Mouse (Mus musculus) hindbrain, embryonic 12.5 days (tissue): ENCODE results near the gene Cdc6. TPM values are rescaled to one million over a fixed set of nuclear protein-coding genes. Genes with fewer than 3 reads are reported as not detected.

Experiments used
- ATAC-seq: fragments of 200-750 bp; cut with Nextera tagmentation; 2 replicates; pipeline ENCODE4 v1.8.0; 2017; ENCODE audit warnings: moderate TSS enrichment; ENCODE audit not compliant: low FRiP score
- H3K27ac ChIP-seq: fragments of 300-500 bp; sonication (generic); 2 replicates; pipeline ENCODE4 v1.5.1; 2016; ENCODE audit warnings: mild to moderate bottlenecking
- H3K27me3 ChIP-seq: fragments of 300-500 bp; sonication (generic); 2 replicates; pipeline ENCODE4 v1.6.1; 2016; ENCODE audit warnings: mild to moderate bottlenecking
- H3K36me3 ChIP-seq: fragments of 300-500 bp; sonication (generic); 2 replicates; pipeline ENCODE4 v1.6.1; 2016; ENCODE audit warnings: mild to moderate bottlenecking
- H3K4me1 ChIP-seq: fragments of 300-500 bp; sonication (generic); 2 replicates; pipeline ENCODE4 v1.6.1; 2016
- H3K4me2 ChIP-seq: fragments of 300-500 bp; sonication (generic); replicated peaks from 2 replicates; pipeline ENCODE4 v1.6.1; 2016; ENCODE audit warnings: mild to moderate bottlenecking
- H3K4me3 ChIP-seq: fragments of 300-500 bp; sonication (generic); 2 replicates; pipeline ENCODE4 v1.5.1; 2016; ENCODE audit warnings: mild to moderate bottlenecking
- H3K9ac ChIP-seq: fragments of 300-500 bp; sonication (generic); 2 replicates; pipeline ENCODE4 v1.6.1; 2016; ENCODE audit warnings: mild to moderate bottlenecking, moderate library complexity
- H3K9me3 ChIP-seq: fragments of 300-500 bp; sonication (generic); replicated peaks from 2 replicates; pipeline ENCODE4 v1.6.1; 2016; ENCODE audit warnings: mild to moderate bottlenecking
- WGBS: fragments of 180-500 bp; shearing (Covaris S2); methylation state at CpG from one replicate; pipeline ENCODE4 v1.1.7; 2016; 5-methylcytosine and 5-hydroxymethylcytosine counted together
- polyA plus RNA-seq: library from polyadenylated mRNA; unstranded; fragments of >200 nt; fragmentation: Nextera tagmentation; extraction: Ambion mirVana; gene quantifications from 2 replicates; pipeline ENCODE4 v1.2.1, GENCODE M21; 2016

The Cdc6 gene
- polyA plus RNA-seq, 1 experiment from 2014 or later: 20.2 TPM

- Histone ChIP-seq H3K36me3 (no peaks in the 10 kb centered on the region), H3K4me3 (peak overlapping the region; percentile 39), H3K27me3 (0 out of 2 replicates have a peak, but pooled peaks cover 3% of the 10 kb centered on the region), H3K4me1 (peaks cover 87% of the 10 kb centered on the region), H3K9ac (peak overlapping the region; percentile 69), H3K27ac (peak overlapping the region; percentile 90), H3K9me3 (no peaks in the 10 kb centered on the region), H3K4me2 (peak overlapping the region; percentile 87)
- 51% methylated on average over 3 of the region's 3 CpGs for WGBS
- peak; percentile 18; the same call in 1 of the 2 replicates for ATAC-seq
These were observed 34.9 kb downstream of the Cdc6 start for GRCm38 (mm10) chr11:98942555-98942922.

GRCm38 (mm10) chr11:98942923-98943641 is 35.5 kb downstream of the Cdc6 start:
- H3K4me1 ChIP-seq: peaks cover 82% of the 10 kb centered on the region
- H3K4me3 ChIP-seq: peak overlapping the region; percentile 39; the same call in 1 of the 2 replicates
- 0 out of 2 replicates have a peak, but pooled peaks have one; percentile 26 for ATAC-seq
- peak overlapping the region; percentile 69; the same call in 1 of the 2 replicates for H3K9ac ChIP-seq
- H3K36me3 ChIP-seq: no peaks in the 10 kb centered on the region
- 59% methylated on average over 8 of the region's 8 CpGs for WGBS
- peak overlapping the region; percentile 87 for H3K4me2 ChIP-seq
- H3K27ac ChIP-seq: peak overlapping the region; percentile 90
- 0 out of 2 replicates have a peak, but pooled peaks cover 3% of the 10 kb centered on the region for H3K27me3 ChIP-seq
- H3K9me3 ChIP-seq: no peaks in the 10 kb centered on the region

- Histone ChIP-seq H3K4me1 (peaks cover 74% of the 10 kb centered on the region), H3K9me3 (no peaks in the 10 kb centered on the region), H3K36me3 (no peaks in the 10 kb centered on the region), H3K27ac (peak overlapping the region; percentile 90; the same call in 1 of the 2 replicates), H3K4me2 (peak overlapping the region; percentile 4; the same call in 1 of the 2 replicates), H3K4me3 (no peak overlapping the region), H3K27me3 (0 out of 2 replicates have a peak, but pooled peaks cover 3% of the 10 kb centered on the region), H3K9ac (peak overlapping the region; percentile 20)
- 33% methylated on average over 14 of the region's 14 CpGs for WGBS
- no peak for ATAC-seq
These were observed 36.3 kb downstream of the Cdc6 start for GRCm38 (mm10) chr11:98943741-98944461.

- peaks cover 72% of the 10 kb centered on the region for H3K4me1 ChIP-seq
- no peak for ATAC-seq
- WGBS: 39% methylated on average over 11 of the region's 11 CpGs
- no peaks in the 10 kb centered on the region for H3K27me3 ChIP-seq
- H3K4me3 ChIP-seq: no peak overlapping the region
- H3K9ac ChIP-seq: 0 out of 2 replicates have a peak overlapping the region, but pooled peaks have one; percentile 28
- H3K9me3 ChIP-seq: no peaks in the 10 kb centered on the region
- no peaks in the 10 kb centered on the region for H3K36me3 ChIP-seq
- no peak overlapping the region; the same call in 1 of the 2 replicates for H3K4me2 ChIP-seq
- H3K27ac ChIP-seq: no peak overlapping the region; the same call in 1 of the 2 replicates
These were observed 37.5 kb downstream of the Cdc6 start for GRCm38 (mm10) chr11:98944897-98945604.

DNA sequence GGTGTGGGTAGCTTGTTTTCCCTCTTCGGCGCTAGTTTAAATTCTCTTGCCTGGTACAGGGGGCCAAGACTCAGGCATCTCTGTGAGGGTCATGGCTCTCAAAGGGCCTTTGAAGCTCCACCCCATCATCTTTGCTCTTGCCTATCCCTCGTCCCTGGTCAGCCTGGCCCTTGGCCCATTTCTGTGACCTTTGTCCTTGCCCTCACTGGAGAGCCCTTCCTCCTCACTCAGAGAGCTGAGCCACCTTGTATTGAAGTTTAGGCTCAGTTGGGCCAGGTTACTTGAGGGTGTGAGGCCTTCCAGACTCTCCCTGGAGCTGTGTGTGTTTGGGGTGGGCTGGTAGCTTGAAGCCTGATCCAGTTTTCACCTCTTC is 38.0 kb downstream of the Cdc6 start:
- Histone ChIP-seq H3K9ac (peak overlapping the region; percentile 23; the same call in 1 of the 2 replicates), H3K27me3 (no peaks in the 10 kb centered on the region), H3K36me3 (peaks cover 3% of the 10 kb centered on the region; the same call in 1 of the 2 replicates), H3K4me2 (no peak overlapping the region), H3K4me3 (no peak overlapping the region), H3K9me3 (no peaks in the 10 kb centered on the region), H3K27ac (no peak overlapping the region), H3K4me1 (peaks cover 67% of the 10 kb centered on the region)
- no peak for ATAC-seq
- 29% methylated on average over 3 of the region's 3 CpGs for WGBS

DNA sequence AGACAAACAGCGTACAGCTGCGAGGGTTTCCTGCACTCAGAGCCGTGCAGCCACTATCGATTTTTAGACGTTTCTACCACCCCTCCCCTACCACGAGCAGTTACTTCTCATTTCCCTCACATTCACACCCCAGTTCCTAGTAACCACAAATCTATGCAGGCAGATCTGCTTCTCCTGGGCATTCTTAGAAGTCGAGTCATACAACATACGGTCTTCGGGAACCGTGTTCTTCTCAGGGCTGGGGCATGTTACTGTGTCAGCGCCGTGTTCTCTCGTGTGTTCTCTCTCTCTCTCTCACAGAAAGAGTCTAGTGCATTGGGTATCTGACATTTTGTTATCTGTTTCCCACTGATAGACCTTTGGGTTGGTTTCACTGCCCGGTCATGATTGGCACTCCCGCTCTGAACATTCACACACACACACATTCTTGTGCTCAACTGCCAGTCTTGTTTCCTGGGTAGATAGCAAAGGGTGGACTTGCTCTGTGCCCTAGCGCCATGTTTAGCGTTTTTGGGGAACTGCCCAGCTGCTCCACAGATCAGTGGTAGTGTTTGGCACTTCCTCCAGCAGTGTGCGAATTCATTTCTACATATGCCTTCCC is 40.5 kb downstream of the Cdc6 start:
- Histone ChIP-seq H3K27me3 (no peaks in the 10 kb centered on the region), H3K9me3 (no peaks in the 10 kb centered on the region), H3K27ac (no peak overlapping the region), H3K4me2 (no peak overlapping the region), H3K9ac (no peak overlapping the region), H3K4me1 (peaks cover 52% of the 10 kb centered on the region), H3K4me3 (no peak overlapping the region), H3K36me3 (peaks cover 4% of the 10 kb centered on the region; the same call in 1 of the 2 replicates)
- no peak for ATAC-seq
- WGBS: 89% methylated on average over 18 of the region's 18 CpGs

DNA sequence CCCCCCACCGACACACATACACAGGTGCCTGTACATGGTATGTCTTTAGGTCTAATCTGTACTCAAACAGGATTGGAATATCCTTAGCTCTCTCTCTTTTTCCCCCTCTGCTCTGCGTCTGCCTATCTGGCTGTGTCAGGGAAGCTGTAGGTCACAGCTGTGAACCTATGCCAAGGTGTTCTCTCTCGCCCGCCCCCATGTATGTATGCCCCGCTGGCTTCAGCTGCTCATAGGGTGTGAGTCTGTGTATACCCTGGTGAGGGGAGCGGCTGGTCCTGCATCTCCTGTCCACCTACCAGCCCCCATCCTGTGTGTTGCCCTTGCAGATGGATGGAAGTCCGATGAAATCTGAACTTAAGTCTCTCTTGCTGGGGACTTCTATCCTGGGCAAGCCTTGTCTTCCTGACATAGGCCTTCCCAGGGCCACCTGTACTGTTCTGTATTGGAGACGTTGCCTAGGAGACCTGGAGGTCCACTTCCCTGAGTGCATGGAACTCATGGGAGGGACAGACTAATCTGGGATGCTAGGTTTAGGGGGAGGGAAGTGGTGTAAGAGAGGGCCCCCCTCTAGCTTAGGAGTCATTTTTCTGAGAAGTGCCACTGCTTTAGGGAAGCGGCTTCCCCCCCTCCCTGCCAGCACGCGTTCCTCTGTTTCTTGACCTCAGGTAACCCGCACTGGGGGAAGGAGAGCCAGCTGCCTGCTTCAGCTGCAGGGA is 41.8 kb downstream of the Cdc6 start:
- Histone ChIP-seq H3K4me3 (no peak overlapping the region), H3K9ac (no peak overlapping the region), H3K27ac (no peak overlapping the region), H3K36me3 (peaks cover 4% of the 10 kb centered on the region; the same call in 1 of the 2 replicates), H3K4me1 (peaks cover 52% of the 10 kb centered on the region), H3K9me3 (no peaks in the 10 kb centered on the region), H3K4me2 (no peak overlapping the region), H3K27me3 (no peaks in the 10 kb centered on the region)
- ATAC-seq: no peak
- 78% methylated on average over 10 of the region's 12 CpGs for WGBS

GRCm38 (mm10) chr11:98949958-98950460 is 42.4 kb downstream of the Cdc6 start:
- ATAC-seq: no peak
- peaks cover 4% of the 10 kb centered on the region; the same call in 1 of the 2 replicates for H3K36me3 ChIP-seq
- no peak overlapping the region for H3K27ac ChIP-seq
- H3K4me3 ChIP-seq: no peak overlapping the region
- no peaks in the 10 kb centered on the region for H3K27me3 ChIP-seq
- no peak overlapping the region for H3K9ac ChIP-seq
- H3K9me3 ChIP-seq: no peaks in the 10 kb centered on the region
- peaks cover 52% of the 10 kb centered on the region for H3K4me1 ChIP-seq
- WGBS: 88% methylated on average over 7 of the region's 7 CpGs
- H3K4me2 ChIP-seq: no peak overlapping the region

- H3K9me3 ChIP-seq: no peaks in the 10 kb centered on the region
- no peak overlapping the region for H3K4me2 ChIP-seq
- no peak overlapping the region for H3K9ac ChIP-seq
- no peaks in the 10 kb centered on the region for H3K27me3 ChIP-seq
- 83% methylated on average over 9 of the region's 9 CpGs for WGBS
- H3K4me1 ChIP-seq: peaks cover 55% of the 10 kb centered on the region
- H3K27ac ChIP-seq: 0 out of 2 replicates have a peak overlapping the region, but pooled peaks have one; percentile 9
- no peak overlapping the region for H3K4me3 ChIP-seq
- ATAC-seq: no peak
- peaks cover 4% of the 10 kb centered on the region; the same call in 1 of the 2 replicates for H3K36me3 ChIP-seq
These were observed 42.9 kb downstream of the Cdc6 start for GRCm38 (mm10) chr11:98950484-98950883.

GRCm38 (mm10) chr11:98951026-98951906 is 43.7 kb downstream of the Cdc6 start:
- Histone ChIP-seq H3K4me3 (no peak overlapping the region), H3K27me3 (no peaks in the 10 kb centered on the region), H3K27ac (0 out of 2 replicates have a peak overlapping the region, but pooled peaks have one; percentile 55), H3K9ac (peak overlapping the region; percentile 3; the same call in 1 of the 2 replicates), H3K4me1 (peaks cover 57% of the 10 kb centered on the region), H3K9me3 (no peaks in the 10 kb centered on the region), H3K36me3 (peaks cover 4% of the 10 kb centered on the region; the same call in 1 of the 2 replicates), H3K4me2 (no peak overlapping the region)
- no peak for ATAC-seq
- WGBS: 69% methylated on average over 16 of the region's 16 CpGs
